Mouse (Mus musculus) cerebellum, adult 2 months (tissue): ENCODE data around the gene Vps13a. TPM values are rescaled to one million over a fixed set of nuclear protein-coding genes. Genes with fewer than 3 reads are reported as not detected.
A peak's percentile ranks its signal among the peaks of the same experiment; 100 is the strongest.

Experiments used
- DNase-seq, 2 experiments: peaks; one replicate each; pipeline ENCODE4 v3.0.0; 2021
- H3K27ac ChIP-seq: fragments of 200-500 bp; 2 replicates; pipeline ENCODE4 v1.5.1; 2012; ENCODE audit warnings: low read length, control low read depth, inconsistent platforms; ENCODE audit not compliant: insufficient read depth
- H3K27me3 ChIP-seq: fragments of 200-500 bp; 2 replicates; pipeline ENCODE4 v1.6.1; 2012; ENCODE audit warnings: inconsistent platforms, mild to moderate bottlenecking, low read length, moderate library complexity; ENCODE audit not compliant: control insufficient read depth, insufficient read depth
- H3K4me1 ChIP-seq: fragments of 200-500 bp; 2 replicates; pipeline ENCODE4 v1.6.1; 2011; ENCODE audit warnings: low read length; ENCODE audit not compliant: control insufficient read depth, insufficient read depth
- H3K4me3 ChIP-seq: fragments of 200-500 bp; replicated peaks from 2 replicates; pipeline ENCODE3; 2011; ENCODE audit warnings: mild to moderate bottlenecking, low read depth, low read length, control low read depth; ENCODE audit not compliant: insufficient read depth
- CTCF ChIP-seq: fragments of 200-500 bp; IDR thresholded peaks from 2 replicates; pipeline ENCODE4 v1.5.1; 2011; ENCODE audit warnings: low read depth, mild to moderate bottlenecking, control low read depth, low read length, moderate library complexity, borderline replicate concordance; ENCODE audit not compliant: insufficient read depth
- POLR2A ChIP-seq: fragments of 200-500 bp; IDR thresholded peaks from 2 replicates; pipeline ENCODE4 v1.6.1; 2011; ENCODE audit warnings: low read length, control low read depth, borderline replicate concordance; ENCODE audit not compliant: insufficient read depth
- WGBS: fragments of 180-500 bp; shearing (Covaris S2); methylation state at CpG from one replicate; pipeline ENCODE4 v1.1.7; 2018; 5-methylcytosine and 5-hydroxymethylcytosine counted together
- polyA plus RNA-seq: library from polyadenylated mRNA; depleted of rRNA; stranded (reverse); fragments of >200 nt; gene quantifications from 2 replicates; pipeline ENCODE4 v1.2.3, GENCODE M21; 2012; rRNA removed

Vps13a gene
- 31.4 and 31.9 TPM in 2 replicates for polyA plus RNA-seq

GRCm38 (mm10) chr19:16780790-16781384 lies at the start of gene Vps13a:
Vps13a (minus strand) TSS chr19:16780933.
- no peak for TF ChIP-seq CTCF
- TF ChIP-seq POLR2A = peak; percentile 56; the same call in 1 of the 2 replicates
- H3K27me3 ChIP-seq = no peaks in the 10 kb centered on the region
- H3K4me3 ChIP-seq = peak within 1 kb of the TSS; percentile 78
- H3K27ac ChIP-seq = peak within 1 kb of the TSS; percentile 38; the same call in 1 of the 2 replicates
- H3K4me1 ChIP-seq = peaks cover 4% of the 10 kb centered on the region
- WGBS = under 1% methylated on average over 67 of the region's 67 CpGs
- DNase-seq = peak; percentile 88 to 89

DNA sequence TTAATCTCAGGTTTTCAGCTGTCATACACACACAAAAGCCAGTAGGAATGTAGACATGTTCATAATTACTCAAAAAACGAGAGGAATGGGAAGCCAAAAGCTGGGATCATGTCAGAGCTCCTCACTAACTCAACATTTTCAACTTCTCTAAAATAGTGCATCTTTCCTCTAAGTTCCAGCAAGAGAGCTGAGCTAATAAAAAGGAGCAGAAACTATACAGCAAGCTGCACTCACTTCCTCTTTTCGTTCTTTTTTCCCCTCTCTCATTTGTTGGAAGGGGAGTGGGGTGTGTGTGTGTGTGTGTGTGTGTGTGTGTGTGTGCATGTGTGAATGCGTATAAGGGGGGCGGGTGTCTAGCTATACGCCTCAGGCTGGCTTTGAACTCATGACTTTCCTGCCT lies 46.9 kb upstream of the Vps13a start:
- 79% methylated on average over 5 of the region's 5 CpGs for WGBS
- TF ChIP-seq CTCF (no peak), POLR2A (no peak)
- Histone ChIP-seq H3K4me3 (no peak overlapping the region), H3K27me3 (no peaks in the 10 kb centered on the region), H3K4me1 (no peaks in the 10 kb centered on the region), H3K27ac (no peak overlapping the region)
- DNase-seq = no peak

DNA sequence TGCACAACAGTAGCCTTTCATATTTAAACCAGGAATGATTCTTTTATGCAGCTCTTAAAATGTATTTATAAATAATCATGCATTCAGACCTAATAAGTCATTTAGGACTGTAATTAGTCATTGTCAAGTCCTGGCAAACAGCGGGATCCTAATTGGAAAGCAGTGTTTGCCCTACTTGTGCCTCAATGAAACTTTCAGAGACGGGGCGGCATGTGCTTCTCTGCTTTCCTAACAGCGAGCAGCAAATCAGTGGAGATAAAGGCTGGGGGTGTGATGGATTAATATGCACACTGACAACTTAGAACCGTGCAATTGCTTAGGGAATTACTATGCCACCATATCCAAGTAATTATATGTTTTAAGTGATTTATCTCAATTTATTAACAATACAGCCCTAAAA lies 44.5 kb upstream of the Vps13a start:
- Histone ChIP-seq H3K27me3 (no peaks in the 10 kb centered on the region), H3K27ac (no peak overlapping the region), H3K4me3 (no peak overlapping the region), H3K4me1 (no peaks in the 10 kb centered on the region)
- 59% methylated on average over 5 of the region's 5 CpGs for WGBS
- no peak for DNase-seq
- no peak for TF ChIP-seq CTCF
- no peak for TF ChIP-seq POLR2A

- no peak for DNase-seq
Observed at GRCm38 (mm10) chr19:16814848-16815247, 34.1 kb upstream of the Vps13a start.

GRCm38 (mm10) chr19:16813306-16813705 lies 32.6 kb upstream of the Vps13a start:
- TF ChIP-seq CTCF (no peak), POLR2A (no peak)
- Histone ChIP-seq H3K27me3 (no peaks in the 10 kb centered on the region), H3K4me1 (no peaks in the 10 kb centered on the region), H3K4me3 (no peak overlapping the region), H3K27ac (no peak overlapping the region)
- 16% methylated on average over 7 of the region's 7 CpGs for WGBS
- DNase-seq = peak in 1 of 2 experiments; percentile 9

More at GRCm38 (mm10) chr19:16814848-16815247, 34.1 kb upstream of the Vps13a start:
- Histone ChIP-seq H3K27ac (no peak overlapping the region), H3K4me1 (no peaks in the 10 kb centered on the region), H3K4me3 (no peak overlapping the region), H3K27me3 (no peaks in the 10 kb centered on the region)
- TF ChIP-seq CTCF (no peak), POLR2A (no peak)
- WGBS = 58% methylated on average over 5 of the region's 5 CpGs

DNA sequence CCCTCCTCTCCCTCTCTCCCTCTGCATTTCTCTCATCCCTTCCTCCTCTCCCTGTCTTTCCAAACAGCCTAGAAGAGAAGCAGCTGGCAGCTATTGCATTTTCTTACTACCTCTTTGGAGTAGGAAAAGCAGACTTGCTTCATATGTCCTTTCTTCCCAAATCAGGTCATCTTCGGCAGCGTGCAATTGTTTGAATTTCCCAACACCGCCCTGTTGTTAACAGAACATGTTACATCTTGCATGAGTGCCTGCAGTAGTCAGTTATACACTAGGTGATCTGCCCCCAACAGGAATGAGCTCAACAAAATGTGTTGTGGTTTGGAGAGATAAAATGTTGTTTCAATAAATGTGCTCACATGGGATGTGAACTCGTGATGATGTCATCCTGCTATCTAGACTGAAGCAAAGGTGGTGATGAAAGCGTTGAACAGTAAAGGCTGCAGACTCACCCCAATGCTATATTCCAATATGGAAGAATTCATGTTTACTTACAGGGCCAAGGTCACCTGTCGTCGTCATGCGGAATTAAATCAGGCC lies 31.4 kb upstream of the Vps13a start:
- WGBS = 92% methylated on average over 8 of the region's 8 CpGs
- Histone ChIP-seq H3K4me3 (no peak overlapping the region), H3K4me1 (no peaks in the 10 kb centered on the region), H3K27ac (no peak overlapping the region), H3K27me3 (no peaks in the 10 kb centered on the region)
- TF ChIP-seq POLR2A (no peak), CTCF (no peak)
- no peak for DNase-seq

DNA sequence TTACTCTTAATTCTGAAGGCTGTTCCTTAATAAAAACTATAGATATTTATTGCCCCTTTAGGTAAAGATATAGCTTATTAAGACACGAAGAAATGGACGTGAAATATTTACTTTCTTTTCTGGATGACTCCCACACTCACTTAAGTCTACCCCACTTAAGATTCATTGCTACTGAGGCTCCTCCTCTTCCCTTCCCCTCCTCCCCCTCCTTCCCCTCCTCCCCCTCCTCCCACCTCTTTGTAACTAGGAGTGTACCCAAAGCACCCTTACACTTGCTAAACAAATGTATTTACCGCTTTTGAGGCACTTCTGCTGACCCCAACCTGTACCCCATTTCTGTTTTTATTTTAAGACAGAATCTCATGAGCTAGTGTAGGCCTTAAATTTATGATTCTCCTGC lies 24.4 kb upstream of the Vps13a start:
- Histone ChIP-seq H3K4me1 (no peaks in the 10 kb centered on the region), H3K27me3 (no peaks in the 10 kb centered on the region), H3K4me3 (no peak overlapping the region), H3K27ac (no peak overlapping the region)
- TF ChIP-seq CTCF = no peak
- no peak for TF ChIP-seq POLR2A
- 65% methylated on average over 3 of the region's 3 CpGs for WGBS
- no peak for DNase-seq

- no peak for DNase-seq
- Histone ChIP-seq H3K4me1 (no peaks in the 10 kb centered on the region), H3K27ac (no peak overlapping the region), H3K4me3 (no peak overlapping the region), H3K27me3 (no peaks in the 10 kb centered on the region)
- no peak for TF ChIP-seq POLR2A
- TF ChIP-seq CTCF = no peak
- WGBS = 57% methylated on average over 5 of the region's 11 CpGs
Observed at GRCm38 (mm10) chr19:16804578-16804977, 23.8 kb upstream of the Vps13a start.
